Mouse (Mus musculus): Measurements from ENCODE around the gene Ctxn2. TPM values are rescaled to one million over a fixed set of nuclear protein-coding genes. Genes with fewer than 3 reads are reported as not detected.
A peak's percentile ranks its signal among the peaks of the same experiment; 100 is the strongest.

Ctxn2 gene
- polyA plus RNA-seq, 2 experiments, result not detected

GRCm38 (mm10) chr2:125189197-125189596 is 52.7 kb downstream of the Ctxn2 start:
- ATAC-seq (ENCODE audit: insufficient read depth), result no peak
- WGBS (ENCODE audit: insufficient replicate concordance), result 3% methylated on average over 2 of the region's 2 CpGs
- no peaks in the 10 kb centered on the region for H3K27me3 ChIP-seq (ENCODE audit: control insufficient read depth, insufficient read depth, low read length)

GRCm38 (mm10) chr2:125192905-125193304 is 56.4 kb downstream of the Ctxn2 start:
- no peak overlapping the region for H3K27ac ChIP-seq
- no peaks in the 10 kb centered on the region for H3K9me3 ChIP-seq (ENCODE audit: control insufficient read depth, low read length)
- H3K4me2 ChIP-seq (ENCODE audit: low read depth), result no peak overlapping the region
- no peak overlapping the region for H3K4me3 ChIP-seq (ENCODE audit: insufficient read depth in 1 of 2, low read depth in 2 of 2, low read length in 2 of 2)
- H3K27me3 ChIP-seq (ENCODE audit: control insufficient read depth, insufficient read depth, low read length), result no peaks in the 10 kb centered on the region
- TF ChIP-seq CTCF (IDR thresholded peaks at IDR 0.05; ENCODE audit: low read depth) (no peak), EP300 (IDR thresholded peaks at IDR 0.05; ENCODE audit: low read depth) (no peak)
- H3K9ac ChIP-seq (replicated peaks), result no peak overlapping the region
- no peaks in the 10 kb centered on the region for H3K4me1 ChIP-seq (replicated peaks; ENCODE audit: control insufficient read depth in 2 of 2, insufficient read depth in 2 of 2, low read length in 1 of 2)
- H3K36me3 ChIP-seq (replicated peaks; ENCODE audit: control insufficient read depth, insufficient read depth, low read depth), result no peaks in the 10 kb centered on the region
- DNase-seq (ENCODE audit: low read depth in 3 of 3, low spot score in 3 of 3) (no peak), ATAC-seq (ENCODE audit: insufficient read depth) (no peak)

More at GRCm38 (mm10) chr2:125189197-125189596, 52.7 kb downstream of the Ctxn2 start:
- TF ChIP-seq EP300 (IDR thresholded peaks at IDR 0.05; ENCODE audit: low read depth), result no peak
- TF ChIP-seq CTCF (IDR thresholded peaks at IDR 0.05; ENCODE audit: low read depth), result peak; percentile 84
- Histone ChIP-seq H3K4me3 (ENCODE audit: insufficient read depth in 1 of 2, low read depth in 2 of 2, low read length in 2 of 2) (no peak overlapping the region), H3K36me3 (replicated peaks; ENCODE audit: control insufficient read depth, insufficient read depth, low read depth) (no peaks in the 10 kb centered on the region), H3K27ac (no peak overlapping the region), H3K9ac (replicated peaks) (no peak overlapping the region), H3K4me2 (ENCODE audit: low read depth) (no peak overlapping the region), H3K4me1 (replicated peaks; ENCODE audit: control insufficient read depth in 2 of 2, insufficient read depth in 2 of 2, low read length in 1 of 2) (no peaks in the 10 kb centered on the region), H3K9me3 (ENCODE audit: control insufficient read depth, low read length) (no peaks in the 10 kb centered on the region)
- DNase-seq (ENCODE audit: low read depth in 3 of 3, low spot score in 3 of 3), result peak; percentile 6 to 16 (median 10)

GRCm38 (mm10) chr2:125196771-125197170 is 60.3 kb downstream of the Ctxn2 start:
- no peaks in the 10 kb centered on the region for H3K27me3 ChIP-seq (ENCODE audit: control insufficient read depth, insufficient read depth, low read length)
- no peak for ATAC-seq (ENCODE audit: insufficient read depth)
- H3K4me3 ChIP-seq (ENCODE audit: insufficient read depth in 1 of 2, low read depth in 2 of 2, low read length in 2 of 2), result no peak overlapping the region
- no peak overlapping the region for H3K4me2 ChIP-seq (ENCODE audit: low read depth)
- DNase-seq (ENCODE audit: low read depth in 3 of 3, low spot score in 3 of 3), result no peak
- no peaks in the 10 kb centered on the region for H3K36me3 ChIP-seq (replicated peaks; ENCODE audit: control insufficient read depth, insufficient read depth, low read depth)
- no peak overlapping the region for H3K9ac ChIP-seq (replicated peaks)
- no peak overlapping the region for H3K27ac ChIP-seq
- H3K9me3 ChIP-seq (ENCODE audit: control insufficient read depth, low read length), result no peaks in the 10 kb centered on the region
- WGBS (ENCODE audit: insufficient replicate concordance), result 50% methylated on average over 7 of the region's 7 CpGs
- no peaks in the 10 kb centered on the region for H3K4me1 ChIP-seq (replicated peaks; ENCODE audit: control insufficient read depth in 2 of 2, insufficient read depth in 2 of 2, low read length in 1 of 2)
- TF ChIP-seq EP300 (IDR thresholded peaks at IDR 0.05; ENCODE audit: low read depth), result no peak
- no peak for TF ChIP-seq CTCF (IDR thresholded peaks at IDR 0.05; ENCODE audit: low read depth)

Other genes with a start within 250 kb of the Ctxn2 start
- 1.4 and 2.0 TPM in 2 replicates for gene Slc24a5, start 68.6 kb upstream of the Ctxn2 start, polyA plus RNA-seq (2012; rRNA removed)
- 7.0 and 8.4 TPM in 2 replicates for gene Slc24a5, start 68.6 kb upstream of the Ctxn2 start, polyA plus RNA-seq (2014; fragmentation: Nextera tagmentation; extraction: Ambion mirVana)
- gene Myef2, start 13.0 kb upstream of the Ctxn2 start, polyA plus RNA-seq (2012; rRNA removed), result 12.6 and 19.3 TPM in 2 replicates
- 26.0 and 27.4 TPM in 2 replicates for gene Myef2, start 13.0 kb upstream of the Ctxn2 start, polyA plus RNA-seq (2014; fragmentation: Nextera tagmentation; extraction: Ambion mirVana)
- not detected in 2 replicates for gene Slc12a1, start 15.8 kb downstream of the Ctxn2 start, polyA plus RNA-seq (2012; rRNA removed)
- not detected in 2 replicates for gene Slc12a1, start 15.8 kb downstream of the Ctxn2 start, polyA plus RNA-seq (2014; fragmentation: Nextera tagmentation; extraction: Ambion mirVana)
- 50.9 and 89.0 TPM in 2 replicates for gene Dut, start 110.5 kb downstream of the Ctxn2 start, polyA plus RNA-seq (2012; rRNA removed)
- 138 and 154 TPM in 2 replicates for gene Dut, start 110.5 kb downstream of the Ctxn2 start, polyA plus RNA-seq (2014; fragmentation: Nextera tagmentation; extraction: Ambion mirVana)